Mouse (Mus musculus) kidney, embryonic 15.5 days (tissue): Measurements from ENCODE around the gene Mettl15. TPM values are rescaled to one million over a fixed set of nuclear protein-coding genes. Genes with fewer than 3 reads are reported as not detected.

Experiments used
- ATAC-seq: fragments of 200-750 bp; cut with Nextera tagmentation; replicated peaks from 2 replicates; pipeline ENCODE4 v1.8.0; 2017; ENCODE audit warnings: moderate TSS enrichment; ENCODE audit not compliant: low FRiP score
- H3K27ac ChIP-seq: fragments of 300-500 bp; sonication (generic); 2 replicates; pipeline ENCODE4 v1.5.1; 2015; ENCODE audit warnings: mild to moderate bottlenecking, inconsistent platforms
- H3K27me3 ChIP-seq: fragments of 300-500 bp; sonication (generic); 2 replicates; pipeline ENCODE4 v1.6.1; 2015; ENCODE audit warnings: inconsistent platforms
- H3K36me3 ChIP-seq: fragments of 300-500 bp; sonication (generic); 2 replicates; pipeline ENCODE4 v1.6.1; 2015; ENCODE audit warnings: inconsistent platforms
- H3K4me1 ChIP-seq: fragments of 300-500 bp; sonication (generic); 2 replicates; pipeline ENCODE4 v1.6.1; 2015; ENCODE audit warnings: inconsistent platforms
- H3K4me2 ChIP-seq: fragments of 300-500 bp; sonication (generic); 2 replicates; pipeline ENCODE4 v1.6.1; 2015; ENCODE audit warnings: moderate library complexity, mild to moderate bottlenecking, inconsistent platforms
- H3K4me3 ChIP-seq: fragments of 300-500 bp; sonication (generic); replicated peaks from 2 replicates; pipeline ENCODE4 v1.5.1; 2015; ENCODE audit warnings: mild to moderate bottlenecking, inconsistent platforms
- H3K9ac ChIP-seq: fragments of 300-500 bp; sonication (generic); 2 replicates; pipeline ENCODE4 v1.6.1; 2015; ENCODE audit warnings: mild to moderate bottlenecking, inconsistent platforms
- H3K9me3 ChIP-seq: fragments of 300-500 bp; sonication (generic); replicated peaks from 2 replicates; pipeline ENCODE4 v1.6.1; 2016; ENCODE audit warnings: inconsistent platforms
- WGBS: fragments of 180-500 bp; shearing (Covaris S2); methylation state at CpG from one replicate; pipeline ENCODE4 v1.1.7; 2015; ENCODE audit warnings: mixed read lengths; 5-methylcytosine and 5-hydroxymethylcytosine counted together
- polyA plus RNA-seq: library from polyadenylated mRNA; unstranded; fragments of >200 nt; fragmentation: Nextera tagmentation; extraction: Ambion mirVana; gene quantifications from 2 replicates; pipeline ENCODE4 v1.2.1, GENCODE M21; 2015

Gene Mettl15
- polyA plus RNA-seq, 1 experiment from 2014 or later = 12.2 TPM

DNA sequence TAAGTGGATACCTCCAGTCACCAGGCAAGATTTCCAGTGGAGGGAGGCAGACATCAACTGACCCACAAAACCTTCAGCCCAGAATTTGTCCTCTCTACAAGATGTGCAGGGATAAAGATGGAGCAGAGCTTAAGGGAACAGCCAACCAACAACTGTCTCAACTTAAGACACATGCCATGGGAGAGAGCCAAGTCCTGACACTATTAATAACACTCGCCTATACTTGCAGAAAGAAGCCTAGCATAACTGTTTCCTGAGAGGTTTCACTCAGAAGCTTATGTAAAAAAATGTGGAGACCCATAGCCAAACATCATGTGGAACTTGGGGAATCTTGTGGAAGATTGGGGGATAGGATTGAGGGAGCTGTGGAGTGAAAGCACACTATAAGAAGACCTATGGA lies 124.4 kb downstream of the Mettl15 start:
- H3K4me3 ChIP-seq = no peak overlapping the region
- WGBS = 82% methylated on average over 1 of the region's 1 CpGs

GRCm38 (mm10) chr2:109153402-109154050 lies 127.0 kb downstream of the Mettl15 start:
- Histone ChIP-seq H3K4me2 (no peak overlapping the region), H3K9ac (no peak overlapping the region), H3K27me3 (no peaks in the 10 kb centered on the region), H3K36me3 (no peaks in the 10 kb centered on the region), H3K4me1 (no peaks in the 10 kb centered on the region), H3K27ac (no peak overlapping the region), H3K4me3 (no peak overlapping the region), H3K9me3 (no peaks in the 10 kb centered on the region)
- 66% methylated on average over 6 of the region's 6 CpGs for WGBS
- no peak for ATAC-seq

More for the DNA sequence above, 124.4 kb downstream of the Mettl15 start:
- ATAC-seq = no peak
- H3K36me3 ChIP-seq = no peaks in the 10 kb centered on the region
- H3K27ac ChIP-seq = no peak overlapping the region
- H3K27me3 ChIP-seq = no peaks in the 10 kb centered on the region
- H3K4me2 ChIP-seq = no peak overlapping the region
- H3K4me1 ChIP-seq = no peaks in the 10 kb centered on the region
- no peak overlapping the region for H3K9ac ChIP-seq
- no peaks in the 10 kb centered on the region for H3K9me3 ChIP-seq

- no peak overlapping the region for H3K4me3 ChIP-seq
- no peaks in the 10 kb centered on the region for H3K36me3 ChIP-seq
- no peak for ATAC-seq
- H3K27me3 ChIP-seq = no peaks in the 10 kb centered on the region
- no peak overlapping the region for H3K9ac ChIP-seq
- no peak overlapping the region for H3K27ac ChIP-seq
- H3K9me3 ChIP-seq = no peaks in the 10 kb centered on the region
- no peaks in the 10 kb centered on the region for H3K4me1 ChIP-seq
- H3K4me2 ChIP-seq = no peak overlapping the region
Observed at GRCm38 (mm10) chr2:109147292-109147691, 133.3 kb downstream of the Mettl15 start.

- Histone ChIP-seq H3K27ac (no peak overlapping the region), H3K4me3 (no peak overlapping the region), H3K27me3 (no peaks in the 10 kb centered on the region), H3K9ac (no peak overlapping the region), H3K9me3 (no peaks in the 10 kb centered on the region), H3K36me3 (no peaks in the 10 kb centered on the region), H3K4me1 (no peaks in the 10 kb centered on the region), H3K4me2 (no peak overlapping the region)
- no peak for ATAC-seq
- 92% methylated on average over 2 of the region's 2 CpGs for WGBS
Observed at GRCm38 (mm10) chr2:109144410-109144809, 136.1 kb downstream of the Mettl15 start.

DNA sequence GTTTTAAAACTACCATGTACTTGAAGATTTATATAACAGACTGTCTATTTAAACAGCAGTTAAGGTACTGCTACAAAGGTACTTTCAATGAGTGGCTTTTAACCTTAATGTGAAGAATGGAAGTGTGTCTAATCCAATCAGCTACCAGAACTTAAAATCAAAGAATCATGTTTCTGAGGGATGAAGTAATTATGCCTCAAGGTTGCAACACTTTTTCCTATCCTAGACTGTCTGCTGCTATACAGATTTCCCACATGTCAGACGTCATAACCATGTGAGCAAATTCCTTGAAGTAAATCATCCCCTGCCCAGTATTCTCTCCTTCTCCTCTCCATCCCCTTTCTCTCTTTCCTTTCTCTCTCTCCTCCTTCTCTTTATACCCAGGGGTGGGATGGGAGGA lies 140.2 kb downstream of the Mettl15 start:
- H3K27me3 ChIP-seq = no peaks in the 10 kb centered on the region
- WGBS = 66% methylated on average over 1 of the region's 1 CpGs
- H3K4me3 ChIP-seq = no peak overlapping the region
- no peak overlapping the region for H3K4me2 ChIP-seq
- H3K9me3 ChIP-seq = no peaks in the 10 kb centered on the region
- no peaks in the 10 kb centered on the region for H3K36me3 ChIP-seq
- ATAC-seq = no peak
- H3K4me1 ChIP-seq = no peaks in the 10 kb centered on the region
- no peak overlapping the region for H3K27ac ChIP-seq
- no peak overlapping the region for H3K9ac ChIP-seq

DNA sequence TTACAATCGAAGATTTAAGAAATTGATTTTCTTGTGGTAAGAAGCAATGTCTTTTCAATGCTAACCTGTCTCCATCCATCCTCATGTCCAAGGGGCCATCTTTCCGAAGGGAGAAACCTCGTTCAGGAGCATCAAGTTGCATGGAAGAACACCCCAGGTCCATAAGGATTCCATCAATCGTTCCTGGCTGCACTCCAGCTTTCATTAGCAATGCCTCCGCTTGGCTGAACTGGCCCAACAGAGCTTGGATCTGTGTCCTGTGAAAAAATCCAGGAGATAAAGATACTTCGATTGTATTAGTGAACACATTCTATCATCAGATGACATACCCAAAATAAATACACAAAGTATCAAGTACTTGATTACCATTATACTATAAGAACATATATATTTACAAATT lies 143.3 kb downstream of the Mettl15 start:
- no peaks in the 10 kb centered on the region for H3K4me1 ChIP-seq
- 71% methylated on average over 6 of the region's 6 CpGs for WGBS
- no peak overlapping the region for H3K9ac ChIP-seq
- H3K4me2 ChIP-seq = no peak overlapping the region
- H3K27ac ChIP-seq = no peak overlapping the region
- no peaks in the 10 kb centered on the region for H3K27me3 ChIP-seq
- H3K9me3 ChIP-seq = no peaks in the 10 kb centered on the region
- no peak for ATAC-seq
- H3K36me3 ChIP-seq = no peaks in the 10 kb centered on the region
- no peak overlapping the region for H3K4me3 ChIP-seq

GRCm38 (mm10) chr2:109130718-109131117 lies 149.8 kb downstream of the Mettl15 start:
- WGBS = 82% methylated on average over 3 of the region's 3 CpGs
- Histone ChIP-seq H3K9me3 (no peaks in the 10 kb centered on the region), H3K36me3 (no peaks in the 10 kb centered on the region), H3K9ac (no peak overlapping the region), H3K27ac (no peak overlapping the region), H3K4me2 (no peak overlapping the region), H3K4me1 (no peaks in the 10 kb centered on the region), H3K4me3 (no peak overlapping the region), H3K27me3 (no peaks in the 10 kb centered on the region)
- no peak for ATAC-seq

DNA sequence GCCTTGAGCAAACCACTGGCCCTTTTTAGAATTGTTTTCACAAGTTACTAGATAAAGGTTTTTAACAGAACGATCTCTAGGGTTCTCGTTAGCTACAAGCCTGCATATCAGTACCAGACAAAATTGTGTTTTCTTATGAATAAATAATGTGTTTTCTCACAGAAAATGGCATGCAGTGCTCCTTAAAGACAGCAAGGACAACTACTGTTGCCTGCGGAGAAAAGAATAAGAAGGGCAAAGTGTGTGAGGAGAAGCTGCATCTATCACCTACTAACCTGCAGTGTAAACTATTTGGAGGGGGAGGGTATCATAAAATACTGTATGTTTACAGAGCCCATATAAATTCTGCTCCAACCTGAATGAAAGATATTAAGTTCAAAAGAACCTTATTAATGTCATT lies 150.6 kb downstream of the Mettl15 start:
- Histone ChIP-seq H3K36me3 (no peaks in the 10 kb centered on the region), H3K4me1 (no peaks in the 10 kb centered on the region), H3K4me2 (no peak overlapping the region), H3K9ac (no peak overlapping the region), H3K9me3 (no peaks in the 10 kb centered on the region), H3K27me3 (no peaks in the 10 kb centered on the region), H3K4me3 (no peak overlapping the region), H3K27ac (no peak overlapping the region)
- 88% methylated on average over 3 of the region's 3 CpGs for WGBS
- ATAC-seq = no peak

DNA sequence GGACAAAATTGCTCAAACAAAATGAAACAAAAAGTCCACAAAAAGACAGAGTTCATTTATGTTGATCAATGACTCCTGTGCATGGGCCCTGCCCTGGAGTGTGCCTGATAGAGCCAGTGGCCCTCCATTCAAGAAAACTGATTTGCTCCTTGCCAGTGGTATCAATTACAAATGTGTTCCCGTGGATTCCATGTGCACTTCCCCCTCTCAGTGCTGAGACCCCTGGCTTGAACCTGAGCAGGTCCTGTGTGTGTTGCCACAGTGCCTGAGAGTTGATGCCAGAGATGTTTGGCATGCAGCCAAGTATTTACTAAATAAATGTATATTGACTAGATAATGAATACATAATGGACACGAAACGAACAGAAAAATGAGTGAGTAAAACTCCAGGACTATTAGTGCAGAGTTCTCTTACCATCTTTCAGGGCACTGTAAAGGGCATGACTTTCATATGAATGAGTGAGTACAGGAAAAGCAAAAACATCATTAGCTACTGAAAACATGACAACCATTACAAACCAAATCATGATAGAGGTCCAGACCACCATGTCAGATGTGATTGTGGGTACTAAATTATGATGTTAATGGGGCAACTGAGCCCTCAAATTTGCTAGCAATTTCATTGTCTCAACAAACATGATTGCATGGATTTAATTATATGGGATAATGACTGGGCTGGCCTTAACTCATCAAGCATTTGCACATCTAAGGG lies 174.6 kb downstream of the Mettl15 start:
- 75% methylated on average over 3 of the region's 3 CpGs for WGBS
- Histone ChIP-seq H3K36me3 (no peaks in the 10 kb centered on the region), H3K9ac (no peak overlapping the region), H3K4me2 (no peak overlapping the region), H3K4me3 (no peak overlapping the region), H3K27me3 (no peaks in the 10 kb centered on the region), H3K4me1 (no peaks in the 10 kb centered on the region), H3K9me3 (no peaks in the 10 kb centered on the region), H3K27ac (no peak overlapping the region)
- ATAC-seq = no peak

DNA sequence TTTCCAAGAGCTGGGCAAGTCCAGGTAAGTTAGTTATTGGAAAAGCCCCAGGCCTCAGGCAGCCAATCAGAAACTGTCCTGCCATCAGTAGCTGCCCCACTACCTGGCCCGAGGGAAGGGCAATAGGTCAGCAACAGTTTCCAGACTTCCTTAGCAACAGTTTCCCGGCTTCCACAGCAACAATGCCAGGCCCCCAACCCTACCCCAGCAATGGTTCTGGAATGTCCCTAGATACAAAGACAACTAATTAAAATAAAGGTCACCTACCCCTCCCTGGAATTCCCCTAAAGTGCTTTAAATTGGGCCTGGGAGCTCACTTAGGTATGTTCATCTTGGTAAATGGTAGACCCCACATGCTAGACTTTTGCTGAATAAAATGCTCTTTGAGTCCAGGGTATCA lies 230.9 kb downstream of the Mettl15 start:
- Histone ChIP-seq H3K4me2 (no peak overlapping the region), H3K9me3 (no peaks in the 10 kb centered on the region), H3K36me3 (no peaks in the 10 kb centered on the region), H3K27ac (no peak overlapping the region), H3K4me1 (no peaks in the 10 kb centered on the region), H3K27me3 (no peaks in the 10 kb centered on the region), H3K4me3 (no peak overlapping the region), H3K9ac (no peak overlapping the region)
- 83% methylated on average over 2 of the region's 2 CpGs for WGBS
- no peak for ATAC-seq
